Mouse (Mus musculus): ENCODE data around the gene Nemp2. TPM values are rescaled to one million over a fixed set of nuclear protein-coding genes. Genes with fewer than 3 reads are reported as not detected.

Gene Nemp2
- total RNA-seq, 1 experiment = 8.7 TPM

DNA sequence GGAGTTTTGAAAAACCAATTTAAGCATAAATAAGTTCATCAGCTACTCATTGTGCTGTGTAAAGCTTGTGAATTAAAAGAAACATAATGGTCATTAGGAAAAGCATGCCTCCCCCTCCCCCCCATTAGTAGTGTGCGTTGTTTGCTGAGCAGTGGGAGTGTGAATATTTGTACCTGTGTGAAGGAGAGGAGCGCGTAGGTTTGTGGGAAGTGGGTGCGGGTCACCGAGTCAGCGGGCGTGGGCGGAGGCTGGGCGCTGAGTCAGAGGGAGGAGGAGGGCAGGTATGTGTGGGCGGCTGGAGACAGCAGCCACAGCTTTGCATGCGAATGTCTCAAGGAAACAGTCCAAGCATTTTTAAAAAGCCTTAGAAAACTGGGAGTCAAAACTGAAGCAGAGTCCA, 32.7 kb upstream of the Nemp2 start:
- Histone ChIP-seq H3K27ac (ENCODE audit: insufficient read depth, low read depth, low read length, poor library complexity, severe bottlenecking) (no peak overlapping the region), H3K9ac (ENCODE audit: insufficient read depth, low read depth, low read length, poor library complexity, severe bottlenecking) (no peak overlapping the region), H3K4me1 (ENCODE audit: control insufficient read depth in 2 of 2, insufficient read depth in 2 of 2, low read length in 2 of 2, poor library complexity in 1 of 2) (peaks cover 0 to 9% of the 10 kb centered on the region in 2 experiments; a peak in 2 of 4 replicates), H3K36me3 (ENCODE audit: control insufficient read depth, insufficient read depth, low read length, poor library complexity, severe bottlenecking) (no peaks in the 10 kb centered on the region), H3K4me3 (ENCODE audit: insufficient read depth in 1 of 2, low read depth in 1 of 2, low read length in 2 of 2, poor library complexity in 1 of 2, severe bottlenecking in 1 of 2) (peak overlapping the region in 1 of 2 experiments; percentile 40; a peak in 2 of 4 replicates), H3K9me3 (ENCODE audit: control insufficient read depth, insufficient read depth, low read depth, low read length) (peaks cover 4% of the 10 kb centered on the region; the same call in 1 of the 2 replicates)
- DNase-seq (ENCODE audit: low read depth, low spot score) = peak; percentile 9
- TF ChIP-seq MAFK (IDR thresholded peaks at IDR 0.05; ENCODE audit: insufficient read depth, low read depth, low read length) (peak; percentile 49; the same call in 1 of the 2 replicates), CHD2 (IDR thresholded peaks at IDR 0.05; ENCODE audit: low read depth, low read length) (no peak)
- in situ Hi-C loops (cut with MboI; ENCODE audit: low sequenced_read_pairs in 2 of 2, unreplicated experiment in 2 of 2) = no loop called here

DNA sequence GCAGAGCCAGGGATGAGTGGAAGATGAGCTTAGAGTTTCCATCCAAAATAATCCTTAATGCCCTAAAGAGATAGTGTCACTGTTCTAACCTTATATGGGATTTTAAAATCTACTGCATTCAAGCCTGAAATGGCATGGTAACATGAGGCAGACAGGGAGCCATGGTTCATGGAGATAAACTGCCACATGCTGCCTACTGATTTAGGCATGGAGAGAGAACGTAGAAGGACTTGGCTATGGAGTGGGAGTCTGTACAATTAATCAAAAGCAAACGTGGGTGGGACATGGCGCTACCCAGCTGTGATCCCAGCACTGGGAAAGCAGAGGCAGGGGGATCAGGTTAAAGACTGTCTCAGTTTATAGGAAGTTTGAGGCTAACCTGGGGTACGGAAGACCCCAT, 32.1 kb upstream of the Nemp2 start:
- no peak for TF ChIP-seq MAFK (IDR thresholded peaks at IDR 0.05; ENCODE audit: insufficient read depth, low read depth, low read length)
- no peak for TF ChIP-seq HCFC1 (IDR thresholded peaks at IDR 0.05; ENCODE audit: borderline replicate concordance, insufficient read depth, low read length)
- TF ChIP-seq ZNF384 (IDR thresholded peaks at IDR 0.05; ENCODE audit: low read depth, low read length) = no peak
- TF ChIP-seq CHD2 (IDR thresholded peaks at IDR 0.05; ENCODE audit: low read depth, low read length) = no peak
- TF ChIP-seq ZC3H11A (IDR thresholded peaks at IDR 0.05; ENCODE audit: borderline replicate concordance, low read depth, low read length) = no peak
- Histone ChIP-seq H3K4me3 (ENCODE audit: insufficient read depth in 1 of 2, low read depth in 1 of 2, low read length in 2 of 2, poor library complexity in 1 of 2, severe bottlenecking in 1 of 2) (no peak overlapping the region), H3K9me3 (ENCODE audit: control insufficient read depth, insufficient read depth, low read depth, low read length) (peaks cover 4% of the 10 kb centered on the region; the same call in 1 of the 2 replicates), H3K4me1 (ENCODE audit: control insufficient read depth in 2 of 2, insufficient read depth in 2 of 2, low read length in 2 of 2, poor library complexity in 1 of 2) (peaks cover 0 to 9% of the 10 kb centered on the region in 2 experiments; a peak in 2 of 4 replicates), H3K36me3 (ENCODE audit: control insufficient read depth, insufficient read depth, low read length, poor library complexity, severe bottlenecking) (no peaks in the 10 kb centered on the region), H3K9ac (ENCODE audit: insufficient read depth, low read depth, low read length, poor library complexity, severe bottlenecking) (no peak overlapping the region), H3K27ac (ENCODE audit: insufficient read depth, low read depth, low read length, poor library complexity, severe bottlenecking) (no peak overlapping the region)
- no peak for DNase-seq (ENCODE audit: low read depth, low spot score)
- in situ Hi-C loops (cut with MboI; ENCODE audit: low sequenced_read_pairs in 2 of 2, unreplicated experiment in 2 of 2) = no loop called here

DNA sequence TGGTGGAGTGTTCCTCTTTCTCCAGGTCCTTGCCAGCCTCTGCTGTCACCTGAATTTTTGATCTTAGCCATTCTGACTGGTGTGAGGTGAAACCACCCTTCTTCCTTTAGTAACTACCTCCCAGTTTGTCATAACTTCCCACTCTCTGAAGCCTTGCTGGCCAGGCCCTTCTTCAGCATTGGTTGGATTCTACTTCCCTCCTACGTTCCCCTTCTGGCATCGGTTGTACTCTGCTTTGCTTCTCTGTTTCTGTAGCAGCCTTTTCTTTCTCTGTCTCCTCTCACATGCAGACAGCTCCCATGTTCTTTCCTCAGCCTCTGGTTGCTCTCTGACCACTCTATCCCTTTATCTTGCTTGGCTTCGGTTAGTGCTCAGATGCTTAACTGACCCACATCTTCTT, 29.0 kb upstream of the Nemp2 start:
- in situ Hi-C loops (cut with MboI; ENCODE audit: low sequenced_read_pairs in 2 of 2, unreplicated experiment in 2 of 2) = no loop called here
- Histone ChIP-seq H3K9me3 (ENCODE audit: control insufficient read depth, insufficient read depth, low read depth, low read length) (no peaks in the 10 kb centered on the region), H3K36me3 (ENCODE audit: control insufficient read depth, insufficient read depth, low read length, poor library complexity, severe bottlenecking) (no peaks in the 10 kb centered on the region), H3K4me3 (ENCODE audit: insufficient read depth in 1 of 2, low read depth in 1 of 2, low read length in 2 of 2, poor library complexity in 1 of 2, severe bottlenecking in 1 of 2) (no peak overlapping the region), H3K27ac (ENCODE audit: insufficient read depth, low read depth, low read length, poor library complexity, severe bottlenecking) (no peak overlapping the region), H3K4me1 (ENCODE audit: control insufficient read depth in 2 of 2, insufficient read depth in 2 of 2, low read length in 2 of 2, poor library complexity in 1 of 2) (peaks cover 0 to 9% of the 10 kb centered on the region in 2 experiments; a peak in 2 of 4 replicates), H3K9ac (ENCODE audit: insufficient read depth, low read depth, low read length, poor library complexity, severe bottlenecking) (no peak overlapping the region)
- no peak for DNase-seq (ENCODE audit: low read depth, low spot score)
- TF ChIP-seq ZC3H11A (IDR thresholded peaks at IDR 0.05; ENCODE audit: borderline replicate concordance, low read depth, low read length) (no peak), MAFK (IDR thresholded peaks at IDR 0.05; ENCODE audit: insufficient read depth, low read depth, low read length) (no peak), HCFC1 (IDR thresholded peaks at IDR 0.05; ENCODE audit: borderline replicate concordance, insufficient read depth, low read length) (no peak), ZNF384 (IDR thresholded peaks at IDR 0.05; ENCODE audit: low read depth, low read length) (no peak), CHD2 (IDR thresholded peaks at IDR 0.05; ENCODE audit: low read depth, low read length) (no peak)

DNA sequence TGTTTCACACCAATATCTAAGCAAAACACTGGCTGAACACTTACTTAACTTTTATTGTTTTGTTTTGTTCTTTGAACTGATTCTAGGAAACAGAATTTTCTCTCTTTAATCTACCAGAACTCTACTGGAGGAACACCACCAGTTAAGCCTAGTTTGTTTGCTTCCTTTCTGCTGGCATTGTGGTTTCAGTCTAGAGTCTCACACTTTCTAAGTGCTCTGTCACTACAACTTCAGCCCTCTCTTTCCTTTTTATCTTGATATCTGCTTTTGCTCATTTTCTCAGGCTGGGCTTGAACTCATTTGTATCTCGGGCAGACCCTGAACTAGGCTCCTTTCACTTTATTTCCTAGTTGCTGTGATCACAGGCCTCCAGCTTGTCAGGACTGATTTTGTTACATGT, 22.8 kb upstream of the Nemp2 start:
- Histone ChIP-seq H3K36me3 (ENCODE audit: control insufficient read depth, insufficient read depth, low read length, poor library complexity, severe bottlenecking) (no peaks in the 10 kb centered on the region), H3K27ac (ENCODE audit: insufficient read depth, low read depth, low read length, poor library complexity, severe bottlenecking) (no peak overlapping the region), H3K9ac (ENCODE audit: insufficient read depth, low read depth, low read length, poor library complexity, severe bottlenecking) (no peak overlapping the region), H3K9me3 (ENCODE audit: control insufficient read depth, insufficient read depth, low read depth, low read length) (no peaks in the 10 kb centered on the region), H3K4me3 (ENCODE audit: insufficient read depth in 1 of 2, low read depth in 1 of 2, low read length in 2 of 2, poor library complexity in 1 of 2, severe bottlenecking in 1 of 2) (no peak overlapping the region), H3K4me1 (ENCODE audit: control insufficient read depth in 2 of 2, insufficient read depth in 2 of 2, low read length in 2 of 2, poor library complexity in 1 of 2) (no peaks in the 10 kb centered on the region)
- no peak for DNase-seq (ENCODE audit: low read depth, low spot score)
- in situ Hi-C loops (cut with MboI; ENCODE audit: low sequenced_read_pairs in 2 of 2, unreplicated experiment in 2 of 2) = no loop called here
- TF ChIP-seq MAFK (IDR thresholded peaks at IDR 0.05; ENCODE audit: insufficient read depth, low read depth, low read length) = no peak
- no peak for TF ChIP-seq ZNF384 (IDR thresholded peaks at IDR 0.05; ENCODE audit: low read depth, low read length)
- TF ChIP-seq HCFC1 (IDR thresholded peaks at IDR 0.05; ENCODE audit: borderline replicate concordance, insufficient read depth, low read length) = no peak
- TF ChIP-seq CHD2 (IDR thresholded peaks at IDR 0.05; ENCODE audit: low read depth, low read length) = no peak
- TF ChIP-seq ZC3H11A (IDR thresholded peaks at IDR 0.05; ENCODE audit: borderline replicate concordance, low read depth, low read length) = no peak

GRCm38 (mm10) chr1:52608486-52608885, 22.0 kb upstream of the Nemp2 start:
- H3K27ac ChIP-seq (ENCODE audit: insufficient read depth, low read depth, low read length, poor library complexity, severe bottlenecking) = no peak overlapping the region
- H3K4me3 ChIP-seq (ENCODE audit: insufficient read depth in 1 of 2, low read depth in 1 of 2, low read length in 2 of 2, poor library complexity in 1 of 2, severe bottlenecking in 1 of 2) = no peak overlapping the region
- DNase-seq (ENCODE audit: low read depth, low spot score) = no peak
- H3K4me1 ChIP-seq (ENCODE audit: control insufficient read depth in 2 of 2, insufficient read depth in 2 of 2, low read length in 2 of 2, poor library complexity in 1 of 2) = no peaks in the 10 kb centered on the region
- H3K36me3 ChIP-seq (ENCODE audit: control insufficient read depth, insufficient read depth, low read length, poor library complexity, severe bottlenecking) = no peaks in the 10 kb centered on the region
- H3K9me3 ChIP-seq (ENCODE audit: control insufficient read depth, insufficient read depth, low read depth, low read length) = no peaks in the 10 kb centered on the region
- TF ChIP-seq ZC3H11A (IDR thresholded peaks at IDR 0.05; ENCODE audit: borderline replicate concordance, low read depth, low read length) = no peak
- TF ChIP-seq HCFC1 (IDR thresholded peaks at IDR 0.05; ENCODE audit: borderline replicate concordance, insufficient read depth, low read length) = no peak
- TF ChIP-seq MAFK (IDR thresholded peaks at IDR 0.05; ENCODE audit: insufficient read depth, low read depth, low read length) = no peak
- no peak for TF ChIP-seq CHD2 (IDR thresholded peaks at IDR 0.05; ENCODE audit: low read depth, low read length)
- TF ChIP-seq ZNF384 (IDR thresholded peaks at IDR 0.05; ENCODE audit: low read depth, low read length) = no peak
- in situ Hi-C loops (cut with MboI; ENCODE audit: low sequenced_read_pairs in 2 of 2, unreplicated experiment in 2 of 2) = no loop called here
- H3K9ac ChIP-seq (ENCODE audit: insufficient read depth, low read depth, low read length, poor library complexity, severe bottlenecking) = no peak overlapping the region

Data from ES-E14 (cell line).